Mouse (Mus musculus) C2C12 (cell line): ENCODE data around the gene Ophn1. TPM values are rescaled to one million over a fixed set of nuclear protein-coding genes. Genes with fewer than 3 reads are reported as not detected.

ENCODE experiments used
- H3K27me3 ChIP-seq: one replicate; pipeline ENCODE4 v1.6.1; 2011; ENCODE audit not compliant: control insufficient read depth, insufficient read depth, insufficient read length
- H3K36me3 ChIP-seq: one replicate; pipeline ENCODE4 v1.6.1; 2011; ENCODE audit not compliant: control insufficient read depth, insufficient read depth
- H3K4me3 ChIP-seq: one replicate; pipeline ENCODE4 v1.5.1; 2011; ENCODE audit warnings: mild to moderate bottlenecking, control low read depth; ENCODE audit not compliant: poor library complexity, insufficient read depth, severe bottlenecking
- H3K79me2 ChIP-seq: one replicate; pipeline ENCODE4 v1.6.1; 2011; ENCODE audit not compliant: control insufficient read depth, insufficient read depth
- H3K79me3 ChIP-seq: one replicate; pipeline ENCODE4 v1.6.1; 2011; ENCODE audit warnings: low read depth, control low read depth
- H3ac ChIP-seq: one replicate; pipeline ENCODE3; 2011; ENCODE audit warnings: low read depth; ENCODE audit not compliant: control insufficient read depth, insufficient read length
- CEBPB ChIP-seq: IDR thresholded peaks from one replicate; pipeline ENCODE4 v1.6.1; 2011; ENCODE audit warnings: low read depth, mild to moderate bottlenecking, control low read depth, moderate library complexity
- MYOG ChIP-seq: IDR thresholded peaks from one replicate; pipeline ENCODE4 v1.6.1; 2011; ENCODE audit not compliant: control insufficient read depth, insufficient read length; ENCODE audit errors: extremely low read depth
- microRNA-seq: library from miRNA; unstranded; fragments of <30 nt; microRNA quantifications from one replicate; pipeline ENCODE4, GENCODE M21; 2019; ENCODE audit warnings: borderline microRNAs expressed
- polyA plus RNA-seq: library from polyadenylated mRNA; unstranded; fragments of >200 nt; fragmentation: generic; extraction: Trizol; gene quantifications from one replicate; pipeline ENCODE4 v1.2.1, GENCODE M21; 2012; ENCODE audit warnings: missing spikeins

Ophn1 gene
- polyA plus RNA-seq, 1 experiment, result 1.3 TPM

GRCm38 (mm10) chrX:98514359-98514904 is 376.4 kb downstream of the Ophn1 start:
- TF ChIP-seq MYOG (no peak), CEBPB (no peak)
- Histone ChIP-seq H3K79me3 (no peaks in the 10 kb centered on the region), H3ac (no peak overlapping the region)

More at GRCm38 (mm10) chrX:98514359-98514904, 376.4 kb downstream of the Ophn1 start:
- Histone ChIP-seq H3K27me3 (no peaks in the 10 kb centered on the region), H3K4me3 (no peak overlapping the region), H3K36me3 (no peaks in the 10 kb centered on the region), H3K79me2 (no peaks in the 10 kb centered on the region)

Small RNAs within 50 kb of the gene (microRNA-seq; reads per million reads assigned to microRNA genes)
- not detected for gene Gm27554

Other genes starting within 250 kb of the Ophn1 start
- 11.3 TPM for gene Yipf6, start 45.3 kb upstream of the Ophn1 start, polyA plus RNA-seq
- not detected for gene Stard8, start 112.2 kb upstream of the Ophn1 start, polyA plus RNA-seq
- 18.3 TPM for gene Efnb1, start 245.1 kb upstream of the Ophn1 start, polyA plus RNA-seq